Mouse (Mus musculus) retina, embryonic 14.5 days (tissue): Measurements from ENCODE around the gene P2rx3.

Experiments
- DNase-seq: peaks from one replicate; pipeline ENCODE4 v3.0.0-alpha.2; 2015; ENCODE audit warnings: low spot score

P2rx3 gene

DNA sequence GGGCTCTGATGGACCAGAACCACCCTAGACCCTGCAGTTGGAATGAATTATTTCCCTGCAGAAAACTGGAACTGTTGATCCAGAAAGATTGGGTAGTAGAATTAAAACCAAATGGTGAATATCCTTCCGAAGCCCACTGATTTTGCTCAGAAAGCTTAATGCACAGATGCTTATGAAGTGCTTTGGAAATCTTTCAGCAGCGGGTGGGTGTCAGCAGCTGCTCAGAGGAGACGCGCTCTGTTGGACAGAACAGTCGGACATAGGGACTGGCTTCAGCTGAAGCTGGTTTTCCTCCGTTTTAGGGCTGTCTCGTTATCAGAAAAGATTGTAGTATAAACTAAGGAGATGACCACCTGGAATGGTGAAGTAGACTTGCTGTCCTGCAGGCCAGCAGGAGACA lies 6.4 kb upstream of the P2rx3 start:
- DNase-seq, result no peak

- DNase-seq, result peak; percentile 34
Measured at GRCm38 (mm10) chr2:85038336-85038735, 1.1 kb upstream of the P2rx3 start.

DNA sequence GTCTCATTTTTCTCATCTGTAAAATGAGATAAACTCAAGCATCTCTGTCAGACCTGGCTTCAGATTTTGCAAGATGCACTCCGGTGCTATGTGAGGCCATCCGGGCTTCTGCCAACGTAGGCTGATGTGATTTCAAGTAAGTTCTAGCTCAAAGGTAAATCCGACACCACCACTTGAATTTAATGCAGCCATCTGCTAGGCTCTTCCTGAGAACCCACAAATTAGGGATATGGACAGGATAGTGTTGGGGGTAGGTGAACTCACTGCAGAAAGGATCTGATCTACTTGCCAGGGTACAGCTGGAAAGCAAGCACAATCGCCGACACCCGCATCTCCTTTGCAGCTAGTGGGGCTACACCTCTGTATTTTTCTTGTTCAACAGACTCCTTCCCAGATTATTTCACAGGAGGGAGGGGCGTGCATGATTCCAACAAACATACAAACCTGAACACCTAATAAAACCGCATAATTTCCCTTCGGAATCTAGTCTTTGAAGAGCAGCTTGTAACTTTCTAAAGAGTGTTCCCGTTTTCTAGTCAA lies 685 bp downstream of the P2rx3 start:
- DNase-seq, result no peak

- no peak for DNase-seq
Measured at GRCm38 (mm10) chr2:85034169-85034568, 3.1 kb downstream of the P2rx3 start.

GRCm38 (mm10) chr2:85033121-85033520 lies 4.1 kb downstream of the P2rx3 start:
- DNase-seq, result no peak

- DNase-seq, result no peak
Measured at GRCm38 (mm10) chr2:85030989-85031388, 6.3 kb downstream of the P2rx3 start.

DNA sequence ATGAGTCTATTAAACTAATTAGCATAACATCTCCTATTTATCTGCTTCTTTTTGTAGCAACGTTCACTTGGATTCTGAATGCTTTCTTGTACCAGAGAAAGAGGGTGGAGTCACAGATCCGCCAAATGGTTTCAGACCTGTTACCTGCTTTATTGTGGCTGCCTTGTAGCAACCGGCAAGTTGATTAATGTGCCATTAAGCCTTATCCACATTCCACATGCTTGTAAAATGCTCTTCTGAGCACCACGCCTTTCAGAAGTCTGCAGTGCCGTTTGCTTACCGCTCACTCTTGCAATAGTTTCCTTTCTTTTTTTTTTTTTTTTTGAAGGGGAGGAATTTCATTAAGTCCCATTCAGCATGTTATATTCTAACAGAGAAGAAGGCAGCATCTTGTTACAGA lies 7.4 kb downstream of the P2rx3 start:
- DNase-seq, result no peak

DNA sequence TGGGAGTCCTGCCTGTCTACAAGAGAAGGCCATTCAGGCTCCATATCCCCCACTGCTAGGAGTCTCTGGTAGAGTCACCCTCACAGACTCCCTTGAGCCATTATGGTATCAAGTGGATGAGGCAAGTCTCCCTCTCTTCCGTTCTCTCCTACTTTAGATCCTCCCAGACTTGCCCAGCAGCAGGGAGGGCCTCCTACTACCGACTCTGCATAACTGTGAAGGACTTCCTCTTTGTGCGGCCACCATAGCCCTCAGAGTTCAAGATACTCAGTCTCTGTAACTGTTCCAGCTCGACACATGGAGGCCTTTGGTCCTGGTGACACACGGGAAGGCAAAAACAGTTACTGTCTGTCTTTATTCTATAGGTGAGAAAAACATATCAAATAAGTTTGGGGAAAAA lies 10.0 kb downstream of the P2rx3 start:
- no peak for DNase-seq

- DNase-seq, result no peak
Measured at GRCm38 (mm10) chr2:85026178-85026577, 11.1 kb downstream of the P2rx3 start.

GRCm38 (mm10) chr2:85022043-85022442 lies 15.2 kb downstream of the P2rx3 start:
- peak; percentile 70 for DNase-seq

DNA sequence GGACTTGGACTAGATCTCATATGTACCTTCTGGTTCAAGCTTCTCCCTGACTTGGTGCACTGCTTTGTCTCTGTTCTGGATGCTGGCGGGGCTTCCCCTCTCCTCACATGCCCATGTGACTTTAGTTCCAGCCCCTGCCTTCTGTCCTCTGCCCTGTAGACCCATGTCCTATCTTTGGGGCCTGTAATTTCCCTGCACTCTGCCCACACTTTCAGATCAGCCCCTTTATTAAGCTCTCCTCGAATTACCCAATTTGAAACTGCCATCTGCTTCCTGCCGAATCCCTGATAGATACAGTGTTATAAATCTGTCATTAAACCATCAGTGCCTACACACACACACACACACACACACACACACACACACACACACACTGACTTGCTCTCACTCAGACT lies 22.7 kb downstream of the P2rx3 start:
- DNase-seq, result no peak

- no peak for DNase-seq
Measured at GRCm38 (mm10) chr2:85013826-85014587, 23.3 kb downstream of the P2rx3 start.

DNA sequence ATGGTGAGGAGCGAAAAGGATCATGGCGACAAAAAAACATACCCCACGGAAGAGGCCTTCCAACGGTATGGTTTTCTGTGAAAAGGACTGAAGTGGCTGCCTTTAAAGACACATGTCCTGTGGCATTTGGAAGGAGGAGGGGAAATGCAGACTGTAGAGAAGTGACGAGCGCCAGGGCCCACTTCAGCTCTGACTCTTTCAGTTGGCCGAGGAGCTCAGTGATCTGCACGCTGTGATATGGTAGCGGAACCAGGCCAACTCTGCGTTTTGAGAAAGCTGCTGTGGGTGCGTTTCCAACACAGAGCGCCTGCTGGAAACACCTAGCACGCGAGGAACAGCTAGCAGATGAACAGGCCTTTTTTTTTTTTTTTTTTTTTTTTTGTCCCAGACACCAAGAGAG lies 24.6 kb downstream of the P2rx3 start:
- no peak for DNase-seq

DNA sequence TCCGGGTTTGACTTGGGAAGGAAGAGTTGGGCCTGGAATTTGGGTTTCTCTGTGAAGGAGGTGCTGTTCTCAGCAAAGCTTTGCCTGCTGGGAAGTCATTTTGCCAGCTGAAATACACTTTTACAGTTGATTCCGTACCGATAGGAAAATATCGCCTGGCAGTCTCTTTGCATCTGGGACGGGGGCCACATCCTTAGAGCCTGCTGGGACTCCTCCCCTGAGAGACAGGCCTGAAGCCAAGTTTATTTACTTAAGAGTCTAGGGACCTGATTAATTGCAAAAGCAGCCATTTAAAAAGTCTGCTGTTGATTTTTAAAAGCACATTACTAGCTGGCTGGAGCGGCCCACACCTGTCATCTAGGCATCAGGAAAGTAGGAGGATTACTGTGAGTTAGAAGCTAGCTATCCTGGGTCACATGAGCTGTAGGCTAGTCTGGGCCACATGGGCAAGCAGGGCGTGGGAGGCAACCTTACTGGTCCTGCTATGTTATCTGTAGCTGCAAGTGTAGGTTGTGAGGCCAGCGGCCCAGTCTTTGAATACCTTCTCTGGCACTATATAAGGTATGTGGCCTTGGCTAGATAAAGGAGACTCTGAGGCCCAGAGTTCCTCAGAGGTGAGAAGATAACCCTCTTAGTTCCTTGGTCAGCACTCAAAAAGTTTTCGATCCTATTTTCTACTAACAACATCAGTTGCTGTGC lies 25.2 kb downstream of the P2rx3 start:
- no peak for DNase-seq

DNA sequence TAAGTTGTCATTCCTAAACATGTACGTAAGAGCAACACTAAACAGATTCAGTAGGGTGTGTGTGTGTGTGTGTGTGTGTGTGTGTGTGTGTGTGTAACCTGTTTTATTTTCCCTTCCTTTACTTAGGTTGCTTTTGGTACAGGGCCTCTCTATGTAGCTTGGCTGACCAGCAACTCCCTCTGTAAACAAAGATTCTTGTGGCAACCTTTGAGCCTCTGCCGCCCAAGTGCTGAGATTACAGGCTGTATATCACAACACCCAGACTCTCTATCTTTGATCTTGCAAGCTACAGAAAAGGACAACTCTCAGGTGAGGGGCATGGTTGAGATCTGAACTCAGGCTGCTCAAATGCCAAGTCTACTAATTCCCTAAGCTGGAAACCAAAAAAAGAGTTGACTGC lies 28.1 kb downstream of the P2rx3 start:
- no peak for DNase-seq

GRCm38 (mm10) chr2:85007729-85008128 lies 29.5 kb downstream of the P2rx3 start:
- peak; percentile 54 for DNase-seq

DNA sequence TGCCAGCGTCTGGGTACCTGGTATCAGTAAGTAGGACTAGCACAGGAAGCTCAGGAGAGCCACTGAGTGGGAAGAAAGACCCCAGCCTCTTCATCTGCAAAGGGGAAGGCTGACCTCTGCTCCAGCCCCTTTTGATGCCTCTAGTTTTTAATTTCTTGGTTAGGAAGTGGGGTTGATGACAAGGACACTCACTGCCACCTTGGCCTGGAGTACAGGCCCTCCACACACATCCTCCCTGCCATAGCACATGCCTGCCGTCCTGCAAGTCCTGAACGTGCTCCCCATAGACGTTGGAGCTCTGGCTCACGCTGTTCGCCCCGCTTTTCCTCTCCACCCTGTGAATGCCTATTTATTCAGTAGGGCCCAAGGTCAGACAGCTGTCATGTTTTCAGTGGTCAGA lies 30.7 kb downstream of the P2rx3 start:
- DNase-seq, result no peak

GRCm38 (mm10) chr2:85004341-85004740 lies 32.9 kb downstream of the P2rx3 start:
- DNase-seq, result no peak

- DNase-seq, result no peak
Measured at GRCm38 (mm10) chr2:85002575-85002974, 34.7 kb downstream of the P2rx3 start.

- DNase-seq, result no peak
Measured at GRCm38 (mm10) chr2:85001497-85001896, 35.8 kb downstream of the P2rx3 start.

- no peak for DNase-seq
Measured at GRCm38 (mm10) chr2:84999486-85000181, 37.6 kb downstream of the P2rx3 start.

DNA sequence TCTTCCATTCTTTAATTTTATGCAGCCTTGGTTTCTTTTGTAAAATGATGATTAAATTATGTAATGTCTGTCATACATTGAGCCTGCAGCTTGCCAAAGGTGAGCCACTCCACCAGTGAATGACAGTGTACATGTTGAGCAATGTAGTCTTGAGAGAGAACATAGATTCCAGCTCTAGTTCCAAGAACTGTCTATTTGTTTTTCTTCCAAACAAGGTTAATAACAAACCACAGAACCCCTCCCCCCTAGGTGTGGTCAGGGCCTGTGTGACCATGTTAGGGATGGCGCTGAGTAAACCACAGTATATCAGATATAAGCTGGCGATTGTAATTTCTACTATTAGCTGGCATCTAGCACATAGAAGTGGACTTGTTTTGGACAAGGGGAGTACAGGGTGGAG lies 40.9 kb downstream of the P2rx3 start:
- DNase-seq, result no peak

DNA sequence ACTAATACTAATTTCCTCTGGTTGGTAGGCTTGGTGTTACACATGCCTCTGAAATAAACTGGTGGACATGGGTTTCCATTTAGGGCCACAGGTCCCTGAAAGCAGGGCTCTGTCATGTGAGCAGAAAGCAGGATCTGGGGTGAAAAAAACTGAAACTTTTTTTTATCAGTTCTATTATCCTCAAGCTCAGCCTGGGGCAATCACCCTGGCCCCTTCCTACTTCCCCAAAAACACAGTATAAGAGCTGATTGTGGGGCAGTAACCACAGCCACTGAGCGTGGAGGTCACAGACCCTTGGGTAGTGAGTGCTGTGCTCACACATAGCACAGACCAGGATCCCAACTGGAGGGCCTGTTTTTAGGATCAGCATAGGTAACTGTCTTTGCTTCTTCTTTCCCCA lies 49.3 kb downstream of the P2rx3 start, which contains the start of gene Prg3:
TSS of gene Prg3 (plus strand) at position 286 of the 400 bp plus-strand sequence.
- no peak for DNase-seq
